Mouse (Mus musculus) limb, embryonic 15.5 days (tissue): ENCODE data around the gene Casz1. TPM values are rescaled to one million over a fixed set of nuclear protein-coding genes. Genes with fewer than 3 reads are reported as not detected.

Experiments
- ATAC-seq: fragments of 200-750 bp; cut with Nextera tagmentation; 2 replicates; pipeline ENCODE4 v1.8.0; 2017; ENCODE audit warnings: low read depth, moderate TSS enrichment; ENCODE audit not compliant: insufficient number of reproducible peaks, low FRiP score, low TSS enrichment
- H3K27ac ChIP-seq: fragments of 300-500 bp; sonication (generic); 2 replicates; pipeline ENCODE4 v1.5.1; 2015; ENCODE audit warnings: moderate library complexity, mild to moderate bottlenecking, inconsistent platforms
- H3K27me3 ChIP-seq: fragments of 300-500 bp; sonication (generic); 2 replicates; pipeline ENCODE4 v1.6.1; 2015; ENCODE audit warnings: inconsistent platforms
- H3K36me3 ChIP-seq: fragments of 300-500 bp; sonication (generic); 2 replicates; pipeline ENCODE4 v1.6.1; 2015; ENCODE audit warnings: inconsistent platforms
- H3K4me1 ChIP-seq: fragments of 300-500 bp; sonication (generic); 2 replicates; pipeline ENCODE4 v1.6.1; 2015; ENCODE audit warnings: inconsistent platforms
- H3K4me2 ChIP-seq: fragments of 300-500 bp; sonication (generic); 2 replicates; pipeline ENCODE4 v1.6.1; 2015; ENCODE audit warnings: mild to moderate bottlenecking, inconsistent platforms
- H3K4me3 ChIP-seq: fragments of 300-500 bp; sonication (generic); 2 replicates; pipeline ENCODE4 v1.5.1; 2015; ENCODE audit warnings: mild to moderate bottlenecking, inconsistent platforms
- H3K9ac ChIP-seq: fragments of 300-500 bp; sonication (generic); 2 replicates; pipeline ENCODE4 v1.6.1; 2015; ENCODE audit warnings: inconsistent platforms
- H3K9me3 ChIP-seq: fragments of 300-500 bp; sonication (generic); 2 replicates; pipeline ENCODE4 v1.6.1; 2016; ENCODE audit warnings: inconsistent platforms
- WGBS: fragments of 180-500 bp; shearing (Covaris S2); methylation state at CpG from one replicate; pipeline ENCODE4 v1.1.7; 2015; 5-methylcytosine and 5-hydroxymethylcytosine counted together
- polyA plus RNA-seq: library from polyadenylated mRNA; unstranded; fragments of >200 nt; fragmentation: Nextera tagmentation; extraction: Ambion mirVana; gene quantifications from 2 replicates; pipeline ENCODE4 v1.2.1, GENCODE M21; 2015

Gene Casz1
- polyA plus RNA-seq, 1 experiment from 2014 or later = 7.2 TPM

GRCm38 (mm10) chr4:148820171-148820570, 15.9 kb downstream of the Casz1 start:
- 62% methylated on average over 13 of the region's 13 CpGs for WGBS
- Histone ChIP-seq H3K27me3 (peaks cover 19% of the 10 kb centered on the region), H3K9me3 (no peaks in the 10 kb centered on the region), H3K36me3 (no peaks in the 10 kb centered on the region), H3K9ac (no peak overlapping the region), H3K4me1 (peaks cover 17% of the 10 kb centered on the region), H3K27ac (no peak overlapping the region), H3K4me3 (no peak overlapping the region), H3K4me2 (no peak overlapping the region)
- no peak for ATAC-seq

- Histone ChIP-seq H3K27ac (no peak overlapping the region), H3K4me2 (no peak overlapping the region), H3K4me1 (peaks cover 16% of the 10 kb centered on the region), H3K27me3 (peaks cover 12% of the 10 kb centered on the region), H3K4me3 (no peak overlapping the region), H3K36me3 (no peaks in the 10 kb centered on the region), H3K9me3 (no peaks in the 10 kb centered on the region), H3K9ac (no peak overlapping the region)
- no peak for ATAC-seq
- 60% methylated on average over 8 of the region's 8 CpGs for WGBS
These were observed 19.1 kb downstream of the Casz1 start for GRCm38 (mm10) chr4:148823281-148823680.

- no peaks in the 10 kb centered on the region for H3K9me3 ChIP-seq
- H3K27me3 ChIP-seq = peaks cover 10% of the 10 kb centered on the region; the same call in 1 of the 2 replicates
- ATAC-seq = no peak
- no peak overlapping the region for H3K27ac ChIP-seq
- no peak overlapping the region for H3K9ac ChIP-seq
- H3K36me3 ChIP-seq = no peaks in the 10 kb centered on the region
- no peak overlapping the region for H3K4me2 ChIP-seq
- H3K4me3 ChIP-seq = no peak overlapping the region
- H3K4me1 ChIP-seq = peaks cover 31% of the 10 kb centered on the region
- WGBS = 57% methylated on average over 7 of the region's 7 CpGs
These were observed 26.1 kb downstream of the Casz1 start for GRCm38 (mm10) chr4:148830350-148830749.

- 53% methylated on average over 21 of the region's 21 CpGs for WGBS
- Histone ChIP-seq H3K4me3 (no peak overlapping the region), H3K9ac (no peak overlapping the region), H3K4me1 (peaks cover 46% of the 10 kb centered on the region), H3K27me3 (no peaks in the 10 kb centered on the region; the same call in 1 of the 2 replicates), H3K4me2 (no peak overlapping the region), H3K27ac (no peak overlapping the region), H3K36me3 (no peaks in the 10 kb centered on the region), H3K9me3 (no peaks in the 10 kb centered on the region)
- no peak for ATAC-seq
These were observed 29.2 kb downstream of the Casz1 start for GRCm38 (mm10) chr4:148833245-148833990.

- ATAC-seq = no peak
- H3K27ac ChIP-seq = peak overlapping the region; percentile 19; the same call in 1 of the 2 replicates
- H3K4me2 ChIP-seq = no peak overlapping the region
- peaks cover 46% of the 10 kb centered on the region for H3K4me1 ChIP-seq
- H3K27me3 ChIP-seq = no peaks in the 10 kb centered on the region; the same call in 1 of the 2 replicates
- H3K9ac ChIP-seq = no peak overlapping the region
- WGBS = 26% methylated on average over 6 of the region's 6 CpGs
- H3K4me3 ChIP-seq = no peak overlapping the region
- no peaks in the 10 kb centered on the region for H3K9me3 ChIP-seq
- no peaks in the 10 kb centered on the region for H3K36me3 ChIP-seq
These were observed 32.2 kb downstream of the Casz1 start for GRCm38 (mm10) chr4:148836391-148836790.

GRCm38 (mm10) chr4:148837046-148837445, 32.8 kb downstream of the Casz1 start:
- ATAC-seq = no peak
- peaks cover 46% of the 10 kb centered on the region for H3K4me1 ChIP-seq
- no peaks in the 10 kb centered on the region for H3K36me3 ChIP-seq
- no peak overlapping the region for H3K4me3 ChIP-seq
- H3K9me3 ChIP-seq = no peaks in the 10 kb centered on the region
- H3K4me2 ChIP-seq = no peak overlapping the region
- peaks cover 5% of the 10 kb centered on the region; the same call in 1 of the 2 replicates for H3K27me3 ChIP-seq
- WGBS = 54% methylated on average over 9 of the region's 9 CpGs
- H3K9ac ChIP-seq = no peak overlapping the region
- no peak overlapping the region; the same call in 1 of the 2 replicates for H3K27ac ChIP-seq

GRCm38 (mm10) chr4:148837644-148838043, 33.4 kb downstream of the Casz1 start:
- H3K4me1 ChIP-seq = peaks cover 46% of the 10 kb centered on the region
- WGBS = 81% methylated on average over 6 of the region's 6 CpGs

GRCm38 (mm10) chr4:148842302-148842701, 38.1 kb downstream of the Casz1 start:
- WGBS = 58% methylated on average over 6 of the region's 6 CpGs
- Histone ChIP-seq H3K4me1 (peaks cover 18% of the 10 kb centered on the region), H3K9me3 (no peaks in the 10 kb centered on the region), H3K27ac (no peak overlapping the region), H3K4me2 (no peak overlapping the region), H3K27me3 (peaks cover 42% of the 10 kb centered on the region), H3K9ac (no peak overlapping the region), H3K4me3 (no peak overlapping the region), H3K36me3 (no peaks in the 10 kb centered on the region)
- no peak for ATAC-seq

More at GRCm38 (mm10) chr4:148837644-148838043, 33.4 kb downstream of the Casz1 start:
- Histone ChIP-seq H3K9ac (no peak overlapping the region), H3K9me3 (no peaks in the 10 kb centered on the region), H3K36me3 (no peaks in the 10 kb centered on the region), H3K27me3 (peaks cover 11% of the 10 kb centered on the region), H3K27ac (no peak overlapping the region), H3K4me3 (no peak overlapping the region), H3K4me2 (no peak overlapping the region)
- no peak for ATAC-seq

- H3K27ac ChIP-seq = no peak overlapping the region
- H3K4me2 ChIP-seq = no peak overlapping the region
- H3K9ac ChIP-seq = no peak overlapping the region
- peaks cover 19% of the 10 kb centered on the region for H3K4me1 ChIP-seq
- no peaks in the 10 kb centered on the region for H3K36me3 ChIP-seq
- no peak for ATAC-seq
- H3K27me3 ChIP-seq = peaks cover 62% of the 10 kb centered on the region
- no peaks in the 10 kb centered on the region for H3K9me3 ChIP-seq
- WGBS = 51% methylated on average over 7 of the region's 7 CpGs
- no peak overlapping the region for H3K4me3 ChIP-seq
These were observed 40.7 kb downstream of the Casz1 start for GRCm38 (mm10) chr4:148844921-148845320.

GRCm38 (mm10) chr4:148846203-148846602, 42.0 kb downstream of the Casz1 start:
- Histone ChIP-seq H3K36me3 (no peaks in the 10 kb centered on the region), H3K27me3 (peaks cover 62% of the 10 kb centered on the region), H3K27ac (no peak overlapping the region), H3K9ac (no peak overlapping the region), H3K9me3 (no peaks in the 10 kb centered on the region), H3K4me2 (peak overlapping the region; percentile 19; the same call in 1 of the 2 replicates), H3K4me1 (peaks cover 30% of the 10 kb centered on the region), H3K4me3 (peak overlapping the region; percentile 3; the same call in 1 of the 2 replicates)
- WGBS = 44% methylated on average over 9 of the region's 9 CpGs
- ATAC-seq = no peak; the same call in 1 of the 2 replicates

- no peak for ATAC-seq
- Histone ChIP-seq H3K4me1 (peaks cover 35% of the 10 kb centered on the region), H3K9me3 (no peaks in the 10 kb centered on the region), H3K27ac (no peak overlapping the region), H3K36me3 (no peaks in the 10 kb centered on the region), H3K4me3 (peak overlapping the region; percentile 3; the same call in 1 of the 2 replicates), H3K4me2 (peak overlapping the region; percentile 19; the same call in 1 of the 2 replicates), H3K9ac (no peak overlapping the region), H3K27me3 (peaks cover 59% of the 10 kb centered on the region)
- 50% methylated on average over 11 of the region's 11 CpGs for WGBS
These were observed 42.5 kb downstream of the Casz1 start for GRCm38 (mm10) chr4:148846724-148847123.

- Histone ChIP-seq H3K4me1 (peaks cover 42% of the 10 kb centered on the region), H3K27me3 (peaks cover 55% of the 10 kb centered on the region), H3K27ac (no peak overlapping the region), H3K4me3 (no peak overlapping the region), H3K4me2 (no peak overlapping the region), H3K9ac (no peak overlapping the region), H3K36me3 (no peaks in the 10 kb centered on the region), H3K9me3 (no peaks in the 10 kb centered on the region)
- 85% methylated on average over 9 of the region's 9 CpGs for WGBS
- no peak for ATAC-seq
These were observed 43.4 kb downstream of the Casz1 start for GRCm38 (mm10) chr4:148847636-148848035.
